Mouse (Mus musculus) frontal cortex, adult (tissue): ENCODE results near the gene Abca16.

Source experiments
- ATAC-seq: cut with Nextera tagmentation; 2 replicates; pipeline ENCODE4 v1.9.2; 2017; ENCODE audit warnings: mild to moderate bottlenecking, moderate library complexity, mixed read lengths; ENCODE audit not compliant: low TSS enrichment

Abca16 gene

GRCm38 (mm10) chr7:120409447-120409846, at the start of gene Abca16:
Gene Abca16, plus strand, starts transcription at chr7:120409647.
- ATAC-seq, result no peak

- ATAC-seq, result no peak
Observed at GRCm38 (mm10) chr7:120361159-120361558, 48.3 kb upstream of the Abca16 start.

- no peak for ATAC-seq
Observed at GRCm38 (mm10) chr7:120412391-120412790, 2.9 kb downstream of the Abca16 start.

DNA sequence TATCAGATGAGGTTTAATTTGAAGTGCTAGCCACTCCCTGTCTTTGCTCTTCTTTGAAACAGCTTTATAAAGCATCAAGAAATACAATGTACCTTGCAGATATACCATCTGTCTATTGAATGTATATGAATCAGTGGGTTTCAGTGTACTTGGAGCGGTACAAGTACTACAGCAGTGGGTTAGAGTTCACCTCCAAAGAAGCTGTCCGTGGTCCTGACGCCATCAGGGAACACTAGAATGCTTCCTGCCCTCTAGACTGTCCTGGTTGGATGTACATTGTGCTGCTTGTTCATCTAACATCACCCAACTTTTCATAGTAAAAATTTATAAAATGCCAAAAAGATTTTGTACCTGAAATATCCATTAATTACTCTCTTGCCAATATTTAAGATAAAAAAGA, 17.2 kb downstream of the Abca16 start:
- no peak for ATAC-seq

- ATAC-seq, result no peak
Observed at GRCm38 (mm10) chr7:120431464-120431863, 22.0 kb downstream of the Abca16 start.

DNA sequence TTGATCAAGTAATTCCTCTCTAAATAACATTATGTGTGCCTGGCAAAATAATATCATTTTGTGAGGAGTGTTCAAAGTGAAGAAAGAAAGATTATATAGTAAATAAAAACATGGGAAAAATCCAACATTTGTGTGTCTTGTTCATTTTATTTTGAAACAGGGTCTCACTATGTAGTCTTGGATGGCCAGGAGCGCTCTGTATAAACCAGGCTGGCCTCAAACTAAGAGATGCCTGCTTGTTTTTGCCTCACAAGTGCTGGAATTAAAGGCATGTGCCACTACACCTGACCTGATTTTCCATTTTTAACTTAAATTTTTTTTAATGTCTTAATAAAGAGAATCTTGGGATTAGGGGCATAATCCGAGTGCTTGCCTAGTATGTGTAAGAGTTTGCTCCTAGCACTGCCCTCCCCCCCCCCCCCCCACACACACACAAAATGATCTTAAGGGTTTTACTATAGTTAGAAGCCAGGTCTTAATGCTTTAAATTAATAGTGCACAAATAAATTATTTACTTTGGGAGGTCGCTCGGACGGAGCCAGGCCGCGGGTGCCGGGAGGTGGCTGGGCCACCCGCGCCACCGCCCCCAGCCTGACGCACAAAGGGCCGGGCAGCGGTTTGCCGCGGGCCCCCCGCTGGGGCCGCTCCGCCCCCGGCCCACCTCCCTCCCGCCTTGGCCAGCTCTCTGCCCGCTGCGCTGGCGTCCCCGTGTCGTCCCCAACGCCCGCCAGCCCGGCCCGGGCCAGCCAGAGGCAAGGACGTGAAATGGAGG, 94.6 kb downstream of the Abca16 start:
- no peak for ATAC-seq

- ATAC-seq, result no peak
Observed at GRCm38 (mm10) chr7:120504663-120504979, 95.2 kb downstream of the Abca16 start.

GRCm38 (mm10) chr7:120534805-120535204, 125.4 kb downstream of the Abca16 start:
- no peak for ATAC-seq

DNA sequence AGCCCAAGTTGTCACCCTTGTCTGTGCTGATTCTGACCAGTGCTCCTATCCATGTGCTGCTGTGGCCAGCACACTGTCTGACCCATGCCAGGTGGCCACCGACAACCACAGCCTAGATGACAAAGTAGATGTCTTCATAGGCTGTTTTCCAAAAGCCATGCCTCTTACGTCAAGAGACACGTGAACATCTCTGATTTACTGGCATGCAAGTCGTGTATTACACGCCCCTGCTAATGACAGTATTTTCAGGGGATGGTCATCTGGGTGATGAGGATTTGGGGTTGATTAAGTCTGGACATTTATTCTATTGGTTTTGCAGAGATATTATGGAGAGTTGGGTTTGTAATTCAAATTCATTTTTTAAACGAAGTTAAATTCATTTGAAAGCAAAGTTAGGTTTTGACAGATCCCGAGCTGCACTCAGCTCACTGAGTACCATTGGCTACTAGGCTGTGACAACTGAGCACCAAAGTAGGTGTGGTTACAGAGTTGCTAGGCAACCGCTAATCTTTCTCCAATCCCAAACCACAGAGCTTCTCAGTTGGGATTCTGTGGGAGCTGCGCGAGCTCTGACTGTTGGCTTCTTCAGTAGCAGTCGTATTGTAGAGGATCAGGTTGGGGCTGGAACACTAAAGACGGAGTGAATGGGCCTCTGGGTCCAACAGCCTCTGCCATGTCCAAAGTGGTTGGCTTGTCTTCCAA, 143.2 kb downstream of the Abca16 start:
- ATAC-seq, result peak; percentile 90

GRCm38 (mm10) chr7:120553181-120553551, 143.7 kb downstream of the Abca16 start:
- peak; percentile 34 for ATAC-seq

GRCm38 (mm10) chr7:120567366-120567765, 157.9 kb downstream of the Abca16 start:
- ATAC-seq, result no peak

DNA sequence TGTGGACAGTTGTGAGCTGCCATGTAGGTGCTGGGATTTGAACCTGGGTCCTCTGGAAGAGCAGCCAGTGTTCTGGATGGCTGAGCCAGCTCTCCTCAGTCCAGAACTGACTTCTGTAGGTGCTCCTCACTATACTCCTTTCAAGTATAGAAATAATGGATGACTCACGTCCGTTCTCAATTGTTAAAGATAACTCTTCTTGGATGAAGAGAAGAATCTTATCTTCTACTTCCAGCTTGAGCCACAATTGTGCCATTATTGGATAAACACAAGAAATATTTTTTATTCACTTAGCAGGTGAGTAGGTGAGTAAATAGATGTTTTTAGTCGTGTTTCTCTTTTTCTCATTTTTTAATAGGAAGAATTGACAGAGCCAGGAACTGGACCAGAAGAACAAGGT, 167.1 kb downstream of the Abca16 start:
- ATAC-seq, result no peak
